Mouse (Mus musculus): ENCODE measurements at regions not wholly inside any gene's neighbourhood (a gene's known extent, or its start where the extent isn't known, plus 50 kb on each side); places are given as distances from the start of the nearest gene placed in this dataset.
A peak's percentile ranks its signal among the peaks of the same experiment; 100 is the strongest.

GRCm38 (mm10) chr6:117758516-117758915 is 82.5 kb upstream of the Zfp637 start:
- ATAC-seq (replicated peaks; ENCODE audit: poor library complexity): peak; percentile 54; the same call in 1 of the 2 replicates

GRCm38 (mm10) chr6:117771506-117771905 is 69.5 kb upstream of the Zfp637 start:
- ATAC-seq (replicated peaks; ENCODE audit: poor library complexity): no peak

GRCm38 (mm10) chr6:117772396-117772795 is 68.6 kb upstream of the Zfp637 start:
- ATAC-seq (replicated peaks; ENCODE audit: poor library complexity): no peak

GRCm38 (mm10) chr6:117775304-117776050 is 65.5 kb upstream of the Zfp637 start:
- ATAC-seq (replicated peaks; ENCODE audit: poor library complexity): no peak

DNA sequence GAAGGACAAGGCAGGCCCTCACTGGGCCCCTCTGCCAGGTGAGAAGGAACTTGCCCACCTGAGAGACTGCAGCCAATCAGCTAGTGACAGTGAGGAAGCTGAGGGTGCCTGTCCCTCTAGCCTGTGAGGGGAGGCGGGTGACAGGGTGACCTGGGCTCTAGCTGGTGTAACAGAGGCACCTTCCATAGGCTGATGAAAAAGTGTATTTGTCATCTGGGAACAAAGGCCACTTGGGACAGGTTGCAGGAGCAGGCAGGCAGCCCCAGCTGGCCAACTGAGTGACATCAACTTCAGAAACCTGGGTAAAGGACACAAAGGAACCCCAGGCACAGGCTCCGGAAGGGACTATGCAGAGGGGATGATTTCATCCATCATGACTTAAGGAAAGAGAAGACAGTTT is 63.0 kb upstream of the Zfp637 start:
- ATAC-seq (replicated peaks; ENCODE audit: poor library complexity): no peak

- ATAC-seq (replicated peaks; ENCODE audit: poor library complexity): no peak
Measured at GRCm38 (mm10) chr6:117778481-117778880, 62.5 kb upstream of the Zfp637 start.

DNA sequence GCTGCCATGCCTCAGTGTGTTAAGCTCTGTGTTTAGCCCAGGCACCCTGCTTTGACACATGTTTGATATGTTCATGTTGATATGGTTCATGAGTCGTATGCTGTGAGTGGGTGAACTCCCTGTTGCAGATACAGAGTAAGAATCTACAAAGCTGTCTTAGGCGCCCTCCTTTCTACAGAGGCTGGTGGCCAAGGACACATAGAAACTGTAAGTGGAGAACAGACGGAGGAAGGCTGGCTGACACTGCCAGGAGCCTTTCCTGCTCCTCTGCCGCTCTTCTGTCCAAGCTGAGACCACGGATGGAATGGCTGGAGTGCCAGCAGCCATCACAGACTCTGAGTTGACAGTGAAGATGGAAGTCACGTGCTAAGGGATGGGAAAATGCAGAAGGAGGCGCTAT is 62.0 kb upstream of the Zfp637 start:
- no peak for ATAC-seq (replicated peaks; ENCODE audit: poor library complexity)

DNA sequence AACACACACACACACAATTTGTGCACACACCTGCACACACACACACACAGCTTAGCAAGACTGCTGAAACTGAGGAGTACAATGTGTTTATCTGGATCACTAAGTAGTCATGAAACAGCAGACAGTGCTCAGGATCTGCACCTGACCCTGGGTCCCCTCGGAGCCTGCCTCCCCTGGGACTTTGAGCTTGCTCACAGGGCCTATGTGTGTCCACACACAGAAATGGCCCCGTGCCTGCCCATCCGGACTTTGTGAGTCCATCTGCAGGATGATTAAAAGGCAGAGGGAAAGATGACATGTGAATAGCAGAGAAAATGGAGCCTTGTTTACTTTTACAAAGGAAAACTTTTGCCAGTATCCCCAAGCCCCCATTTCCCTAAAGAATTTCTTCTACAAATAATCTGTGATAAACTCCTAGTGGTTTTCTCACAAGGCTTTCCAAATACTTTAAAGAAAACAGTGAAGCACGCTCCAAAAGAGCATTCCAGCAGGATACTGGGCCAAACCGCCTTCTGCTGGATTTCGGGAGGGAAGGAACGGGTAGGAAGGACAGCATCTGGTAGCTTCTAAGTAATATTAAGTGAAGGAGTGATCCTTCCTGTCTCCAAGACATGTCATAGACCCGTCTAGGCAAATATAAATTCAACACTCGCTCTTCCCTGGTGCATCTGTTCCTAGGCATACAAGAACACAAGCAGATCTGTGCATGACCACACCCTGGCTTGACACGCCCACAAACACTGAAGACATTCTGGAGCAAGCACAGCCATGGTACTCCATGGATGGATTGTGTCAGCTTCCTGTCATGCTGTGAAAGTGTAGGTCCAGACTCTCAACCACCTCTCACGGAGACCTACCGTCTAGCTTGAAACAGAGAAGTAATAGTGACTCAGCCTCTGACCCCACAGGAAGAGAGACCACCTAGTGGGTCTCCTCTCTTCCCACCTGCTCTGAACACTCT is 52.1 kb upstream of the Zfp637 start:
- ATAC-seq (replicated peaks; ENCODE audit: poor library complexity): no peak

DNA sequence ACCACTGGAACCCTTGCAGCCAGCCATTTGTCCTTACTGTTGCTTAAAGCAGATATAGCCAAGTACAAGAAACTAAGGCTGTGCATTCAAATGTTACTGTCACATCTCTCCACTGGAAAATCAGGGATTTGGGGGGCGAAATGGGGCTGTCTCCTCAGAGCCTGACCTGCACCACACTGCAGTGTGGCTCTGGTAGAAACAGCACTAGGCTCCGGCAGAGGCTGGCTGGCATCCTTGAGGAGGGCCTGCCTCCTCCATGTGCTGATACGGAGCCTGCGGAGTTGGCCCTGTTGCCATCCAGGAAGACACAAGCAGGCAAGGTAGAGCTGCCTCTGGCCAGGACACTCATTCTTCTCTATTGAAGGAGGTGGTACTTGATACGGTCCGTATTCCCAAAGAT is 50.4 kb upstream of the Zfp637 start:
- ATAC-seq (replicated peaks; ENCODE audit: poor library complexity): no peak

All from megakaryocyte progenitor cell, adult 5-6 weeks (primary cell).